Mouse (Mus musculus) cerebellum, adult 11-12 months (tissue): ENCODE results near the gene Olfr510.
"Not testable (repeated sequence)": the region's sequence is repeated elsewhere in the genome, so short reads cannot be mapped to it uniquely, and the experiment has no call there.

ENCODE experiments used
- DNase-seq: peaks from one replicate; pipeline ENCODE4 v3.0.0; 2022

Olfr510 gene

DNA sequence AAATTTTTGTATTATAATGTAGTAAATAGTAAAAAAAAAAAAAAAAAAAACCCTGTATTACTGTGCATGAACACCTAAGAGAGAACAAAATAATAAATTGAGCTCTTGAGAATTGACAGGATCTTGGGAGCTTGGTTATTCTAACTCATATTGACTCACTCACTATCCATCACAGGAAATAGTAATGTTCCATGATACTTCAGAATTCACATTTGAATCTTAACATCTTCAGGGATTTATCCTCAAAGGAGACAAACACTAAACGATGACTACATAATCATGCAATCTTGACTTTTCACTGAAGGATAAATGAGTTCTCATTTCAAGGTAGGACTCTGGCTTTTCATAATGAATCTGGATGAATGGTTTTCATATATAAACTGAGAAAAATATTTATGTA lies at the start of gene Olfr510:
Gene Olfr510 (plus strand): TSS at position 301 of the 400 bp plus-strand sequence.
- no peak for DNase-seq

DNA sequence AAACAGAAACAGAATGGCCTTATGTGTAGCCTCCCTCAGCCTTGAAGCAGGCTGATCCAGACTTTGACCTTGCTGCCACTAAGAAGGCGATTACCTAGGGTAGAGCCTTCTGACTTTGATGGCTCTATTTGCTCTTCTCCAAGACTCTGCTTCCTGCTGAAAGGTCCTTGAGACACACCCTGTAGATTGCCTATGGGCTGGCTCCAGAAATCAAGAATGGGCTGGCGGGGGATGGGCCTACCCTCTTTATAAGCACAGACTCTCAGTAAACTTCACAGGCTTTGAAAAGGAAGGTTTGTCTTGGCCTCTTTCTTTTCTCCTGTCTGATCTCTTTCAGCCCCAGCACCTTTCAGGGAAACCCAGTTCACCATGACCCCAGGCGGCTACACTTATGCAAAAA lies 49.4 kb upstream of the Olfr510 start:
- DNase-seq, result not testable (repeated sequence)

- no peak for DNase-seq
Measured at GRCm38 (mm10) chr7:108621514-108621913, 44.7 kb upstream of the Olfr510 start, which contains the start of gene Olfr507. Olfr507 (plus strand) TSS chr7:108621814.

DNA sequence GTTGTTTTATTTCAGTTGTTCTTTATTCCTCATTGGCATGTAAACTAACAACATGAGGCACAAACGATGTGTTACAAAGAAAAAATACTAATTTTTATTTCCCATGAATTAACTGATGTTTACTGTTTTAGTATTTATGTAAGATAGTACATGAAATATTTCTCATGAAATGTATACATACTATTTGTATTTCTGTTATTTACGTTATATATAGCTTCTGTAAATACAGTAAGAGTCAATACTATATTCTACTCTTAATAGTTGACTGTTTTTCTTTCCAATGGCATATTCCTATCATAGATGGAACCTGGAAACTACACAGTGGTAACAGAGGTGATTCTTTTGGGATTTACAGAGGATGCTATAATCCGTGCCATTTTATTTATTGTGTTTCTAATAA lies 36.5 kb upstream of the Olfr510 start, which contains the start of gene Olfr508:
Gene Olfr508 (plus strand): TSS at position 301 of the 400 bp plus-strand sequence.
- DNase-seq, result no peak

- no peak for DNase-seq
Measured at GRCm38 (mm10) chr7:108651806-108652205, 14.4 kb upstream of the Olfr510 start, which contains the start of gene Olfr509. Olfr509 (minus strand) TSS chr7:108651906.

GRCm38 (mm10) chr7:108662419-108662818 lies 3.8 kb upstream of the Olfr510 start:
- DNase-seq, result no peak

- no peak for DNase-seq
Measured at GRCm38 (mm10) chr7:108671058-108671457, 4.8 kb downstream of the Olfr510 start.

- DNase-seq, result no peak
Measured at GRCm38 (mm10) chr7:108678886-108679285, 12.7 kb downstream of the Olfr510 start.

- no peak for DNase-seq
Measured at GRCm38 (mm10) chr7:108713020-108713419, 46.8 kb downstream of the Olfr510 start, which contains the start of gene Olfr512. Olfr512 (plus strand) TSS chr7:108713320.
